14 mouse cellular contexts compared by ENCODE assay signal in the genomic region with DNA sequence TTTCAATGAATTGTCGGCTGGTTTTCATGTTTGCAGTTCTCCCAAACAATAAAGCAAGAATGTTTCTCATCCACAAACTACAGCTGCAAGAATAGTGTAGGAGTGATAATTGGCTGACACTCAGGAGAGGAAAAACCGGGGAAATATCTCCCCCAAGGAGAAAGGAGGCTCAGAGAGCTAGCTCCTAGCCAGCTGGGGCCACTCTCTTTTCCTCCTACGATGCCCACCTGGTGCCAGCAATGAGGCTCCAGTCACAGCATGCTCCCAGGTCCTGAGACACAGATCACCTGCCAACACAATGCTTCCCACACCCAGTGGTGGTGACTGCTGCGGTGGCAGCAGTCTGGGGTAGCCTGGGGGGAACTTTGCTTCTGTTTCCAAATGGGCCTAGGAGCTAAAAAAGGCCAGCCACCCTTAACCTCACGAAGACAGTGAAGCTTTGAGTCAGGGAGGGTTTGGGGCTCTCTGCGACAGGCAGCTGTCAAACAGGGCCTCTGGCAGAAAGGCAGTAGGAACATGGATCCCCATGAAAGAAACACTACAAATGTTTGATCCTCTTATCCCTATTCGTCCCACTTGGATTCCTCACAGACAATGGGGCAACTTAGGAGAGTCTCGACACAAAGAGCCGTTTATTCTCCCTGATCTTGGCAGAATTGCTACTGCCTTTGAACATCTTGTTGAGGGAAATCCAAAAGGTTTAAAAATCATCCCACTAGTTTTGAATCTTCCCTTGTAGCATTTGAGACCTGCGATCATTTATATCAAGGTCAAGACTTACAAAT.
DNase-seq lines count a peak whose midpoint lies in the region; ATAC-seq and TF ChIP-seq lines count a peak whose summit lies in the region.
"Had no signal": no experiment of that assay in that cellular context is flagged by ENCODE, and none has a peak within 500 bp of the region (broad histone marks: within the 10 kb centered on the region; RNA-seq: fewer than 3 reads in every experiment).

No protein-coding gene starts in this region.

- no peaks in the 10 kb centered on the region for H3K9me3 ChIP-seq in kidney, embryonic 15.5 days (replicated peaks)
- H3K9me3 ChIP-seq in midbrain, embryonic 11.5 days (ENCODE audit: control insufficient read depth, low read length), result no peaks in the 10 kb centered on the region
- H3K9me3 ChIP-seq: limb, embryonic 10.5 days had no signal

- no peak overlapping the region for H3K9ac ChIP-seq in kidney, embryonic 15.5 days
- no peak overlapping the region for H3K9ac ChIP-seq in midbrain, embryonic 11.5 days (ENCODE audit: low read length)
- H3K9ac ChIP-seq: liver, embryonic 14.5 days had no signal

- peaks cover 10% of the 10 kb centered on the region; the same call in 1 of the 2 replicates for H3K27me3 ChIP-seq in kidney, embryonic 15.5 days
- no peaks in the 10 kb centered on the region for H3K27me3 ChIP-seq in kidney, adult 2 months (replicated peaks; ENCODE audit: control insufficient read depth, insufficient read depth, low read length)
- no peaks in the 10 kb centered on the region; the same call in 1 of the 2 replicates for H3K27me3 ChIP-seq in midbrain, embryonic 11.5 days (ENCODE audit: control insufficient read depth, insufficient read depth, low read length)

- ATAC-seq in kidney, embryonic 15.5 days (replicated peaks; ENCODE audit: low FRiP score), result peak; percentile 69
- peak; percentile 67; the same call in 1 of the 2 replicates for ATAC-seq in midbrain, embryonic 11.5 days (ENCODE audit: low FRiP score)

- H3K4me2 ChIP-seq in kidney, embryonic 15.5 days, result no peak overlapping the region
- H3K4me2 ChIP-seq in midbrain, embryonic 11.5 days, result no peak overlapping the region

- H3K27ac ChIP-seq in kidney, embryonic 15.5 days, result peak overlapping the region; percentile 32; the same call in 1 of the 2 replicates
- no peak overlapping the region for H3K27ac ChIP-seq in kidney, adult 2 months (ENCODE audit: insufficient read depth, low read depth, low read length)
- no peak overlapping the region for H3K27ac ChIP-seq in midbrain, embryonic 11.5 days (ENCODE audit: low read depth, low read length)
- H3K27ac ChIP-seq: limb, embryonic 10.5 days; liver, embryonic 14.5 days had no signal

- H3K4me3 ChIP-seq in kidney, embryonic 15.5 days (replicated peaks), result no peak overlapping the region
- no peak overlapping the region for H3K4me3 ChIP-seq in kidney, adult 2 months (ENCODE audit: insufficient read depth, low read depth, low read length)
- H3K4me3 ChIP-seq in midbrain, embryonic 11.5 days (ENCODE audit: low read depth, low read length), result no peak overlapping the region
- H3K4me3 ChIP-seq: limb, embryonic 10.5 days; myocyte had no signal

- H3K36me3 ChIP-seq in kidney, embryonic 15.5 days, result no peaks in the 10 kb centered on the region
- no peaks in the 10 kb centered on the region for H3K36me3 ChIP-seq in kidney, adult 2 months (ENCODE audit: control insufficient read depth, insufficient read depth, low read length)
- no peaks in the 10 kb centered on the region for H3K36me3 ChIP-seq in midbrain, embryonic 11.5 days (ENCODE audit: control insufficient read depth, insufficient read depth, low read length)
- H3K36me3 ChIP-seq: limb, embryonic 10.5 days had no signal

- DNase-seq in kidney, adult 2 months, result no peak
- DNase-seq in Muller cell, postnatal 12 days (ENCODE audit: inconsistent ontology term), result peak; percentile 57
- peak; percentile 39 for DNase-seq in embryo, embryonic 10.5 days (ENCODE audit: low spot score)
- peak; percentile 89 for DNase-seq in midbrain, embryonic 11.5 days (ENCODE audit: low spot score, missing footprints)
- DNase-seq in lung, postnatal 10 days, result no peak
- DNase-seq in layer of hippocampus, adult 8-10 months (ENCODE audit: low spot score in 2 of 2), result no peak
- DNase-seq: cerebellum, adult 9-11 months; heart, postnatal 14 days; lung, postnatal 36 days; thymus, postnatal 4 days had no signal

- TF ChIP-seq CTCF in kidney, adult 2 months (conservative IDR thresholded peaks at IDR 0.05; ENCODE audit: insufficient read depth, insufficient read length, low read depth, low read length), result no peak

- TF ChIP-seq POLR2A in kidney, adult 2 months (IDR thresholded peaks at IDR 0.05; ENCODE audit: low read depth, low read length), result no peak

- peaks cover 14% of the 10 kb centered on the region for H3K4me1 ChIP-seq in kidney, embryonic 15.5 days
- no peaks in the 10 kb centered on the region for H3K4me1 ChIP-seq in kidney, adult 2 months (ENCODE audit: control insufficient read depth, insufficient read depth, low read length)
- H3K4me1 ChIP-seq in midbrain, embryonic 11.5 days (ENCODE audit: control insufficient read depth, insufficient read depth, low read length), result peaks cover 12% of the 10 kb centered on the region

- 48% methylated on average over 10 of the region's 10 CpGs for WGBS in kidney, embryonic 15.5 days
- 59% methylated on average over 10 of the region's 10 CpGs for WGBS in kidney, adult 2 months
- 11% methylated on average over 10 of the region's 10 CpGs for WGBS in midbrain, embryonic 11.5 days

Comparison
In these comparisons a context has a peak if more than half of its experiments do, and no peak if none do; other contexts are left out.
1. DNase-seq: peak in Muller cell, postnatal 12 days (single experiment), embryo, embryonic 10.5 days (single experiment) and midbrain, embryonic 11.5 days (single experiment); none in kidney, adult 2 months (single experiment), lung, postnatal 10 days (single experiment) and layer of hippocampus, adult 8-10 months (0 of 2).